Mouse (Mus musculus) kidney, embryonic 16.5 days (tissue): ENCODE results near the gene Laptm4a. TPM values are rescaled to one million over a fixed set of nuclear protein-coding genes. Genes with fewer than 3 reads are reported as not detected.

Experiments
- ATAC-seq: fragments of 200-750 bp; cut with Nextera tagmentation; 2 replicates; pipeline ENCODE4 v1.8.0; 2017; ENCODE audit warnings: moderate TSS enrichment; ENCODE audit not compliant: low FRiP score, low TSS enrichment
- H3K27ac ChIP-seq: fragments of 300-500 bp; sonication (generic); 2 replicates; pipeline ENCODE4 v1.5.1; 2014; ENCODE audit warnings: low read length
- H3K27me3 ChIP-seq: fragments of 300-500 bp; sonication (generic); 2 replicates; pipeline ENCODE4 v1.6.1; 2014; ENCODE audit warnings: low read length, control low read depth, mixed read lengths; ENCODE audit not compliant: insufficient read depth
- H3K36me3 ChIP-seq: fragments of 300-500 bp; sonication (generic); 2 replicates; pipeline ENCODE4 v1.6.1; 2014; ENCODE audit warnings: low read length, control low read depth, mixed read lengths; ENCODE audit not compliant: insufficient read depth
- H3K4me1 ChIP-seq: fragments of 300-500 bp; sonication (generic); 2 replicates; pipeline ENCODE4 v1.6.1; 2014; ENCODE audit warnings: low read length, control low read depth, mixed read lengths; ENCODE audit not compliant: insufficient read depth
- H3K4me2 ChIP-seq: fragments of 300-500 bp; sonication (generic); replicated peaks from 2 replicates; pipeline ENCODE4 v1.6.1; 2014; ENCODE audit warnings: low read depth, low read length
- H3K4me3 ChIP-seq: fragments of 300-500 bp; sonication (generic); 2 replicates; pipeline ENCODE4 v1.5.1; 2014; ENCODE audit warnings: mild to moderate bottlenecking, low read length
- H3K9ac ChIP-seq: fragments of 300-500 bp; sonication (generic); replicated peaks from 2 replicates; pipeline ENCODE4 v1.6.1; 2014; ENCODE audit warnings: low read length
- H3K9me3 ChIP-seq: fragments of 300-500 bp; sonication (generic); 2 replicates; pipeline ENCODE4 v1.6.1; 2016; ENCODE audit warnings: low read length, control low read depth
- WGBS: fragments of 180-500 bp; shearing (Covaris S2); extraction: QIAGEN DNeasy Blood & Tissue Kit; methylation state at CpG from one replicate; pipeline ENCODE4 v1.1.7; 2014; 5-methylcytosine and 5-hydroxymethylcytosine counted together
- polyA plus RNA-seq: library from polyadenylated mRNA; unstranded; fragments of >200 nt; fragmentation: Nextera tagmentation; extraction: Ambion mirVana; gene quantifications from 2 replicates; pipeline ENCODE4 v1.2.1, GENCODE M21; 2015

The Laptm4a gene
- 327 and 343 TPM in 2 replicates for polyA plus RNA-seq

- under 1% methylated on average over 73 of the region's 73 CpGs for WGBS
- peak within 1 kb of the TSS; percentile 92 for H3K4me3 ChIP-seq
Observed at GRCm38 (mm10) chr12:8921394-8922368, at the start of gene Laptm4a. Laptm4a (plus strand) TSS chr12:8921664.

GRCm38 (mm10) chr12:8875583-8875982 is 45.9 kb upstream of the Laptm4a start:
- Histone ChIP-seq H3K27me3 (no peaks in the 10 kb centered on the region), H3K4me3 (no peak overlapping the region), H3K36me3 (no peaks in the 10 kb centered on the region), H3K4me2 (no peak overlapping the region), H3K9me3 (no peaks in the 10 kb centered on the region), H3K9ac (no peak overlapping the region), H3K4me1 (no peaks in the 10 kb centered on the region), H3K27ac (no peak overlapping the region)
- 73% methylated on average over 9 of the region's 9 CpGs for WGBS
- ATAC-seq: no peak

More at GRCm38 (mm10) chr12:8921394-8922368, at the start of gene Laptm4a:
- Histone ChIP-seq H3K4me1 (peaks cover 38% of the 10 kb centered on the region), H3K27ac (peak within 1 kb of the TSS; percentile 99), H3K9me3 (no peaks in the 10 kb centered on the region), H3K4me2 (peak within 1 kb of the TSS; percentile 65), H3K9ac (peak within 1 kb of the TSS; percentile 99), H3K27me3 (no peaks in the 10 kb centered on the region), H3K36me3 (no peaks in the 10 kb centered on the region)
- peak; percentile 99 for ATAC-seq

- no peaks in the 10 kb centered on the region for H3K9me3 ChIP-seq
- no peaks in the 10 kb centered on the region for H3K4me1 ChIP-seq
- H3K4me2 ChIP-seq: no peak overlapping the region
- H3K4me3 ChIP-seq: no peak overlapping the region
- WGBS: 74% methylated on average over 5 of the region's 5 CpGs
- no peak for ATAC-seq
- no peak overlapping the region for H3K9ac ChIP-seq
- no peaks in the 10 kb centered on the region for H3K27me3 ChIP-seq
- no peaks in the 10 kb centered on the region for H3K36me3 ChIP-seq
- no peak overlapping the region for H3K27ac ChIP-seq
Observed at GRCm38 (mm10) chr12:8876865-8877264, 44.6 kb upstream of the Laptm4a start.

- Histone ChIP-seq H3K36me3 (no peaks in the 10 kb centered on the region), H3K27me3 (no peaks in the 10 kb centered on the region), H3K4me2 (no peak overlapping the region), H3K4me3 (no peak overlapping the region), H3K4me1 (no peaks in the 10 kb centered on the region), H3K9ac (no peak overlapping the region), H3K27ac (no peak overlapping the region), H3K9me3 (no peaks in the 10 kb centered on the region)
- peak; percentile 53; the same call in 1 of the 2 replicates for ATAC-seq
- 56% methylated on average over 6 of the region's 6 CpGs for WGBS
Observed at GRCm38 (mm10) chr12:8877413-8877812, 44.1 kb upstream of the Laptm4a start.

GRCm38 (mm10) chr12:8878752-8879151 is 42.7 kb upstream of the Laptm4a start:
- Histone ChIP-seq H3K4me2 (no peak overlapping the region), H3K27ac (no peak overlapping the region), H3K4me1 (no peaks in the 10 kb centered on the region), H3K36me3 (no peaks in the 10 kb centered on the region), H3K9ac (no peak overlapping the region), H3K27me3 (no peaks in the 10 kb centered on the region), H3K9me3 (no peaks in the 10 kb centered on the region), H3K4me3 (no peak overlapping the region)
- 89% methylated on average over 2 of the region's 2 CpGs for WGBS
- no peak for ATAC-seq

GRCm38 (mm10) chr12:8879389-8879788 is 42.1 kb upstream of the Laptm4a start:
- H3K36me3 ChIP-seq: no peaks in the 10 kb centered on the region
- H3K27me3 ChIP-seq: no peaks in the 10 kb centered on the region
- H3K4me1 ChIP-seq: no peaks in the 10 kb centered on the region
- H3K27ac ChIP-seq: no peak overlapping the region
- WGBS: 58% methylated on average over 6 of the region's 6 CpGs
- H3K4me2 ChIP-seq: no peak overlapping the region
- no peaks in the 10 kb centered on the region for H3K9me3 ChIP-seq
- H3K4me3 ChIP-seq: no peak overlapping the region
- no peak overlapping the region for H3K9ac ChIP-seq
- ATAC-seq: no peak; the same call in 1 of the 2 replicates

- Histone ChIP-seq H3K27me3 (no peaks in the 10 kb centered on the region), H3K27ac (no peak overlapping the region), H3K36me3 (no peaks in the 10 kb centered on the region), H3K4me1 (peaks cover 14% of the 10 kb centered on the region), H3K9me3 (no peaks in the 10 kb centered on the region), H3K9ac (no peak overlapping the region), H3K4me3 (no peak overlapping the region), H3K4me2 (no peak overlapping the region)
- no peak for ATAC-seq
- 62% methylated on average over 4 of the region's 4 CpGs for WGBS
Observed at GRCm38 (mm10) chr12:8881736-8882135, 39.7 kb upstream of the Laptm4a start.

- H3K4me1 ChIP-seq: peaks cover 14% of the 10 kb centered on the region
- H3K4me3 ChIP-seq: no peak overlapping the region
- no peaks in the 10 kb centered on the region for H3K9me3 ChIP-seq
- no peak for ATAC-seq
- WGBS: 44% methylated on average over 8 of the region's 8 CpGs
- no peaks in the 10 kb centered on the region for H3K27me3 ChIP-seq
- no peak overlapping the region for H3K27ac ChIP-seq
- no peaks in the 10 kb centered on the region for H3K36me3 ChIP-seq
- H3K9ac ChIP-seq: no peak overlapping the region
- no peak overlapping the region for H3K4me2 ChIP-seq
Observed at GRCm38 (mm10) chr12:8882376-8882775, 39.1 kb upstream of the Laptm4a start.

GRCm38 (mm10) chr12:8884426-8885145 is 36.9 kb upstream of the Laptm4a start:
- Histone ChIP-seq H3K9ac (peak overlapping the region; percentile 23; the same call in 1 of the 2 replicates), H3K4me3 (0 out of 2 replicates have a peak overlapping the region, but pooled peaks have one; percentile 19), H3K4me1 (peaks cover 14% of the 10 kb centered on the region), H3K9me3 (no peaks in the 10 kb centered on the region), H3K27ac (no peak overlapping the region; the same call in 1 of the 2 replicates), H3K36me3 (no peaks in the 10 kb centered on the region), H3K4me2 (peak overlapping the region; percentile 40), H3K27me3 (no peaks in the 10 kb centered on the region)
- WGBS: 23% methylated on average over 13 of the region's 13 CpGs
- peak; percentile 70; the same call in 1 of the 2 replicates for ATAC-seq
